29 mouse cellular contexts compared by ENCODE assay signal in the genomic region with DNA sequence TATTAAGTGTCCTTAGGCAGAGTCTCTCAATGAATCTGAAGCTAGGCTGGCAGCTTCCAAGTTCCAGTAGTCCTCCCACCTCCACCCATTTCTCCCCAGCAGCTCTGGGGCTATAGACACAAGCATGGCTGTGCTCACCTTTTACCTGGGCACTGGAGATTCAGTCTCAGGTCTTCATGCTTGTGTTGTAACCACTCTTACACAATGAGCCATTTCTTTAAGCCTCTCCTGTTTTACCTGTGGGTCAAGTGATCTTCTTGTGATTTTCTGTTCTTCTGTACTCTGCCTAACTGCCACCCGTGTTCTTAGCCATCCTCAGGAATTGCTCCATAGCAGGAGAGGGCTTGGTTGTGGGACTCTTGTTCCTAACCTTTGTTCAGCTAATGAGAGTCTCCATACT. TPM values are rescaled to one million over a fixed set of nuclear protein-coding genes. Genes with fewer than 3 reads are reported as not detected.
"Had no signal": no experiment of that assay in that cellular context is flagged by ENCODE, and none has a peak within 500 bp of the region (broad histone marks: within the 10 kb centered on the region; RNA-seq: fewer than 3 reads in every experiment).

No protein-coding gene starts in this region.

- H3K9ac ChIP-seq: forebrain, postnatal 0 days; heart, embryonic 12.5 days; hindbrain, embryonic 13.5 days; hindbrain, embryonic 15.5 days; kidney, embryonic 15.5 days; limb, embryonic 13.5 days; limb, embryonic 15.5 days had no signal

- ATAC-seq: forebrain, postnatal 0 days; hindbrain, postnatal 0 days; intestine, embryonic 16.5 days had no signal

- DNase-seq: forebrain, postnatal 0 days; gastrocnemius, adult 2 months; gastrocnemius, postnatal 10 days; gastrocnemius, postnatal 25 days; heart, adult 18-20 months; heart, postnatal 10 days; heart, postnatal 36 days; kidney, adult 11 months; kidney, adult 2 months; kidney, adult 9 months; kidney, postnatal 14 days; kidney, postnatal 36 days; layer of hippocampus, adult 9-11 months; layer of hippocampus, postnatal 36 days; left cerebral cortex, postnatal 4 days had no signal

- H3K27me3 ChIP-seq: heart, embryonic 12.5 days; hindbrain, embryonic 13.5 days; hindbrain, embryonic 15.5 days; kidney, embryonic 15.5 days; limb, embryonic 13.5 days; limb, embryonic 15.5 days had no signal

- H3K4me1 ChIP-seq: heart, embryonic 10.5 days; heart, embryonic 12.5 days; hindbrain, embryonic 13.5 days; hindbrain, embryonic 15.5 days; kidney, embryonic 15.5 days; limb, embryonic 13.5 days; limb, embryonic 15.5 days had no signal

- H3K4me3 ChIP-seq: gastrocnemius, adult 2 months; heart, embryonic 10.5 days; heart, embryonic 12.5 days; hindbrain, embryonic 13.5 days; hindbrain, embryonic 15.5 days; kidney, embryonic 15.5 days; limb, embryonic 13.5 days; limb, embryonic 15.5 days had no signal

- H3K4me2 ChIP-seq: heart, embryonic 12.5 days; hindbrain, embryonic 13.5 days; hindbrain, embryonic 15.5 days; kidney, embryonic 15.5 days; limb, embryonic 13.5 days; limb, embryonic 15.5 days had no signal

- H3K9me3 ChIP-seq: heart, embryonic 10.5 days; hindbrain, embryonic 13.5 days; hindbrain, embryonic 15.5 days; kidney, embryonic 15.5 days; limb, embryonic 13.5 days; limb, embryonic 15.5 days had no signal

- H3K27ac ChIP-seq: gastrocnemius, adult 2 months; heart, embryonic 10.5 days; hindbrain, embryonic 13.5 days; hindbrain, embryonic 15.5 days; hindbrain, postnatal 0 days; kidney, embryonic 15.5 days; kidney, postnatal 0 days; limb, embryonic 13.5 days; limb, embryonic 15.5 days had no signal

- H3K36me3 ChIP-seq: heart, embryonic 10.5 days; heart, embryonic 12.5 days; hindbrain, embryonic 13.5 days; hindbrain, embryonic 15.5 days; kidney, embryonic 15.5 days; limb, embryonic 13.5 days; limb, embryonic 15.5 days had no signal

RNA-seq across cellular contexts. Expression of a gene that starts 60.0 kb away (rescaled TPM):
- polyA plus RNA-seq: forebrain, postnatal 0 days; heart, embryonic 10.5 days; heart, embryonic 12.5 days; hindbrain, embryonic 11.5 days; hindbrain, embryonic 13.5 days; hindbrain, embryonic 15.5 days; hindbrain, postnatal 0 days; intestine, embryonic 14.5 days; intestine, embryonic 16.5 days; kidney, adult 2 months; kidney, postnatal 0 days; large intestine, adult 2 months; limb, embryonic 11.5 days; limb, embryonic 13.5 days had no signal
